Mouse (Mus musculus) layer of hippocampus, adult 2 months (tissue): ENCODE measurements around the gene Sh3rf3. TPM values are rescaled to one million over a fixed set of nuclear protein-coding genes. Genes with fewer than 3 reads are reported as not detected.
A peak's percentile ranks its signal among the peaks of the same experiment; 100 is the strongest.

Experiments used
- DNase-seq, 2 experiments: peaks; one replicate each; pipeline ENCODE4 v3.0.0; 2022; ENCODE audit warnings: low spot score in 2 of 2
- H3K27ac ChIP-seq: fragments of 200-600 bp; 2 replicates; pipeline ENCODE4 v1.8.1; 2022
- H3K4me3 ChIP-seq: fragments of 200-600 bp; 2 replicates; pipeline ENCODE4 v1.8.1; 2022; ENCODE audit warnings: mild to moderate bottlenecking
- CTCF ChIP-seq: fragments of 200-600 bp; conservative IDR thresholded peaks from 2 replicates; pipeline ENCODE4 v1.8.1; 2022; ENCODE audit warnings: antibody characterized with exemption, mild to moderate bottlenecking, moderate library complexity
- total RNA-seq, 2 experiments: library from RNA; stranded (reverse); gene quantifications; 2 replicates each; pipeline ENCODE4 v1.2.3; 2021

Gene Sh3rf3
- total RNA-seq, 2 experiments from 2014 or later, result 33.4 to 34.5 TPM

- peak in 1 of 2 experiments; percentile 1 for DNase-seq
- no peak overlapping the region for H3K4me3 ChIP-seq
- no peak for TF ChIP-seq CTCF
- H3K27ac ChIP-seq, result no peak overlapping the region
Measured at GRCm38 (mm10) chr10:58942819-58943218, 129.7 kb downstream of the Sh3rf3 start.

GRCm38 (mm10) chr10:58943661-58944400, 130.7 kb downstream of the Sh3rf3 start:
- no peak for TF ChIP-seq CTCF
- Histone ChIP-seq H3K4me3 (no peak overlapping the region), H3K27ac (no peak overlapping the region)
- peak in 1 of 2 experiments; percentile 8 for DNase-seq

GRCm38 (mm10) chr10:58944930-58945329, 131.8 kb downstream of the Sh3rf3 start:
- DNase-seq, result peak; percentile 15 to 16
- H3K4me3 ChIP-seq, result no peak overlapping the region
- TF ChIP-seq CTCF, result no peak
- no peak overlapping the region for H3K27ac ChIP-seq

DNA sequence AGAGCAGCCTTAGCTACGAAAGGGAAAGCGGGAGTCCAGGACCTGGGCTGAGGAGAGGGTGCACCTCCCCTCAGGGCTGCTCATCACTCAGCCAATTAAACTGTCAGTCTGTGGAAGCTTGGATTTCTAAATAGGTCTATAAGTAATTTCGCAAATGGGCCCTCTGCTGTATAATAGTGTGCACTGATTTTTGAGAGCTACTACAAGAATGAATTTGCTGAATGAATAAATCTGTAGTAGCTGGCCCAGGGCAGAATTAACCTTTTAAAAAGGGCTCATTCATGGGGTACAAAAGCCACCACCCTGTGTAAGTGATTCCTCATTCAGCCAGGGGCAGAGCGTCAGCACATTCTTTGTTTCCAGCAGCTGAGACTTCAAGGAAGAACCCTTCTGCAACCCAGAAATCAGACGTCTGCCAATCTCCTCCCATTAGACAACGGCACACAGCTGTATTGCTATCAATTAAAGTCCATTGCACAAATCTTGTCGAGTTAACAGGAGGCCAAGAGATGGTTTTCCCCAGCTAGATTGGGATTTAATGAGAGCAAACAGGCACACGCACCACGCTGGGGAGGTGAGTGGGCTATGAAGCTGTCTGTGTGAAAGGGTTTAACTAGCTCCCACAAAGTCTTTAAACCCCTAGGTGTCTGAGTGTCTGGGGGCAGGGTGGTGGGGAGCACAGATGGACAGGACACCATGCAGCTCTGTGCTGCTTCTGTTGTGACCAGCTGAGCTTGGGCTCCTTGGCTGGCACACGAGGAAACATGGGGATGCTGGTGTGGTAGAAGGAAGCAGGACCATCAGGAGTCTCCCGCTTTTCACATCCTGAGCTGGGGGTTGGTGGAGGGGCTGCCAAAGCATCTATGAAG, 136.8 kb downstream of the Sh3rf3 start:
- no peak overlapping the region for H3K27ac ChIP-seq
- DNase-seq, result no peak
- TF ChIP-seq CTCF, result peak; percentile 40
- no peak overlapping the region for H3K4me3 ChIP-seq

GRCm38 (mm10) chr10:58960193-58960592, 147.0 kb downstream of the Sh3rf3 start:
- Histone ChIP-seq H3K4me3 (no peak overlapping the region), H3K27ac (no peak overlapping the region)
- TF ChIP-seq CTCF, result no peak
- no peak for DNase-seq

- no peak for TF ChIP-seq CTCF
- DNase-seq, result no peak
- no peak overlapping the region for H3K27ac ChIP-seq
- no peak overlapping the region for H3K4me3 ChIP-seq
Measured at GRCm38 (mm10) chr10:58968236-58968635, 155.1 kb downstream of the Sh3rf3 start.

GRCm38 (mm10) chr10:58969351-58969750, 156.2 kb downstream of the Sh3rf3 start:
- no peak overlapping the region for H3K4me3 ChIP-seq
- DNase-seq, result no peak
- TF ChIP-seq CTCF, result no peak
- H3K27ac ChIP-seq, result no peak overlapping the region

DNA sequence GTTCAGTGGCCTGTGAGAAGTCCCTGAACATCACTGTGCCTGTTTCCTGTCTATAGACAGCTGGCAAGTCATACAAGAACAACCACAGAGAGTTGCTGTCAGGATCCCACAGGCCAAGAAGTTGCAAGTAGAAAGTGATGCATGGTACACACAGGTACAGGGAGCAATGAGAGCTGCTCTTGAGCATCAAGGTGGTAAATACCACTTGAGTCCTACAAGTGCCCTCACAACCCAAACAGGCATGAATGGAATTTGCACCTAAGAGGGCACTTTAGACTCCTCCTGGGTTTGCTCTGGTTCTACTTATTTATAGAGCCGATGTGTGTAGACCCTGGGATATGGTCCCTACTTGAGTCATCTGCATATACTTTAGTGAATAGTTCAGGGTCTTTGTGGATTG, 159.0 kb downstream of the Sh3rf3 start:
- Histone ChIP-seq H3K4me3 (no peak overlapping the region), H3K27ac (no peak overlapping the region)
- DNase-seq, result no peak
- no peak for TF ChIP-seq CTCF

GRCm38 (mm10) chr10:58974138-58974537, 161.0 kb downstream of the Sh3rf3 start:
- no peak for TF ChIP-seq CTCF
- no peak for DNase-seq
- H3K27ac ChIP-seq, result no peak overlapping the region
- H3K4me3 ChIP-seq, result no peak overlapping the region

- TF ChIP-seq CTCF, result no peak
- H3K27ac ChIP-seq, result no peak overlapping the region
- DNase-seq, result no peak
- no peak overlapping the region for H3K4me3 ChIP-seq
Measured at GRCm38 (mm10) chr10:58979320-58979959, 166.3 kb downstream of the Sh3rf3 start.

GRCm38 (mm10) chr10:58981674-58982329, 168.6 kb downstream of the Sh3rf3 start:
- H3K27ac ChIP-seq, result no peak overlapping the region
- TF ChIP-seq CTCF, result no peak
- no peak for DNase-seq
- H3K4me3 ChIP-seq, result no peak overlapping the region

GRCm38 (mm10) chr10:58982546-58983154, 169.5 kb downstream of the Sh3rf3 start:
- Histone ChIP-seq H3K4me3 (no peak overlapping the region), H3K27ac (no peak overlapping the region)
- TF ChIP-seq CTCF, result no peak
- DNase-seq, result no peak
